Mouse (Mus musculus): Measurements from ENCODE around the gene Fuom.

DNA sequence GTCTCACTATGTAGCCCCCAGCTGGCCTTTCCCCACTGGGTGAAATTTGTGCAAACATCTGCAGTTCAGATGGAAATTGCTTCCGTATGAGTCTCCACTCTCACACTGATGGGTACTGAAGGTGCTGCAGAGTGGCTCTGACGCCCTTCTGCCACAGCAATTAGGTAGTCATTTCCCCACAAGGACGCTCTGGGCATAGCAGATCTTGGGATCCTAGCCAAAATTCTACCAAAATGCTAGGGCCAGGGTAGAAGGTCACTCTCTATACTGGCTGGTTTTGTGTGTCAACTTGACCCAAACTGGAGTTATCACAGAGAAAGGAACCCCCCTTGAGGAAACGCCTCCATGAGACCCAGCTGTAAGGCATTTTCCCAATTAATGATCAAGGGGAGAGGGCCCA lies 1.8 kb upstream of the Fuom start:
- TF ChIP-seq CTCF (IDR thresholded peaks at IDR 0.05; ENCODE audit: borderline replicate concordance, control insufficient read depth, extremely low read depth, insufficient read depth, low read length, poor library complexity) = no peak
- no peak for TF ChIP-seq POLR2A (IDR thresholded peaks at IDR 0.05; ENCODE audit: control insufficient read depth, extremely low read depth, insufficient read depth, low read length, poor library complexity)

All from thymus, adult 2 months (tissue).